Mouse (Mus musculus): ENCODE measurements around the gene Pdzd8. TPM values are rescaled to one million over a fixed set of nuclear protein-coding genes. Genes with fewer than 3 reads are reported as not detected.

The Pdzd8 gene
- total RNA-seq, 2 experiments from 2014 or later, result 48.7 to 49.7 TPM

DNA sequence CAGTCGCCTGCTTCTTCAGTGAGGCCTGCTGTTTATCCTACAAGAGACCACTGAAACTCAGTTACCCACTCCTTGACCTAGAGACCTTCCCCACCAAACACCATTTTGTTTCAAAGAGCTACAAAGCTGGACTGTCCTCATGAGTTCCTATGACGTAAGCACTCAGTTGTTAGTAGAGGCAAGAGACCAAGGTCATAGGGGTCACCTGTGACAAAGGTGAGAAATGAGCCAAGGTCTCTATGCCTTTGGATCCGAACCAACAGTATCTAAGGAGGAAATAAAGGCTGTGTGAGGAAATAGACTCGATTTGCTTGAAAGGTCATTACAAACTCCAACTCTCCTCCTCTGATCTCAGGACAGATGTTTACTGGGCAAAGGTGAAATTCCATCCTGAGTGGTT lies 25.4 kb upstream of the Pdzd8 start:
- no peak overlapping the region for H3K27ac ChIP-seq
- DNase-seq (ENCODE audit: low spot score in 2 of 2), result no peak
- no peak overlapping the region for H3K4me3 ChIP-seq
- no peak for TF ChIP-seq CTCF (conservative IDR thresholded peaks at IDR 0.05)

GRCm38 (mm10) chr19:59367892-59368291 lies 22.3 kb upstream of the Pdzd8 start:
- DNase-seq (ENCODE audit: low spot score in 2 of 2), result no peak
- no peak for TF ChIP-seq CTCF (conservative IDR thresholded peaks at IDR 0.05)
- H3K4me3 ChIP-seq, result no peak overlapping the region

DNA sequence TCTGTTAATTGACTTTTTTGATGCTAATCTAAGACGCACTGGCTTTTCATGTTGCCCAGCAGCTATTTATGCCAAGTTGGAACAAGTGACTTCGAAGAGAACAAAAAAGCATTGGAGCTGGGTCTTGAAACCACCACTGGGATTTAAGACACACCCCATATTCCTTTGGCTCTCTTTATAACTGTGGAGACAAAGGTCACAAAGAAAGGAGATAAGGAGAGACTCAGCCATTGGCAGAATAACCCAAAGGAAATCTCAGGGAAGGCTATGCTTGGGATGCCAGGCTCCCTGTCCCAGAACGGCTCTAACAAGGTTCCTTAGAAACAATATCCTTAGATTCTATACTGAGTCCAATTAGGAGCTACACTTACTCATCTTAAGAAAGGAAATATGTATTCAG lies 21.1 kb upstream of the Pdzd8 start:
- no peak overlapping the region for H3K27ac ChIP-seq
- no peak for TF ChIP-seq CTCF (conservative IDR thresholded peaks at IDR 0.05)
- no peak overlapping the region for H3K4me3 ChIP-seq
- no peak for DNase-seq (ENCODE audit: low spot score in 2 of 2)

More at GRCm38 (mm10) chr19:59367892-59368291, 22.3 kb upstream of the Pdzd8 start:
- H3K27ac ChIP-seq, result no peak overlapping the region

- DNase-seq (ENCODE audit: low spot score in 2 of 2), result no peak
- no peak for TF ChIP-seq CTCF (conservative IDR thresholded peaks at IDR 0.05)
- Histone ChIP-seq H3K27ac (no peak overlapping the region), H3K4me3 (no peak overlapping the region)
These were observed 18.1 kb upstream of the Pdzd8 start for GRCm38 (mm10) chr19:59363666-59364065.

- H3K27ac ChIP-seq, result no peak overlapping the region
- TF ChIP-seq CTCF (conservative IDR thresholded peaks at IDR 0.05), result no peak
- DNase-seq (ENCODE audit: low spot score in 2 of 2), result no peak
- no peak overlapping the region for H3K4me3 ChIP-seq
These were observed 17.1 kb upstream of the Pdzd8 start for GRCm38 (mm10) chr19:59362646-59363045.

GRCm38 (mm10) chr19:59360486-59360896 lies 14.9 kb upstream of the Pdzd8 start:
- no peak for TF ChIP-seq CTCF (conservative IDR thresholded peaks at IDR 0.05)

GRCm38 (mm10) chr19:59359202-59359601 lies 13.6 kb upstream of the Pdzd8 start:
- DNase-seq (ENCODE audit: low spot score in 2 of 2), result no peak
- no peak overlapping the region for H3K4me3 ChIP-seq
- H3K27ac ChIP-seq, result no peak overlapping the region
- no peak for TF ChIP-seq CTCF (conservative IDR thresholded peaks at IDR 0.05)

More at GRCm38 (mm10) chr19:59360486-59360896, 14.9 kb upstream of the Pdzd8 start:
- Histone ChIP-seq H3K4me3 (no peak overlapping the region), H3K27ac (no peak overlapping the region)
- DNase-seq (ENCODE audit: low spot score in 2 of 2), result no peak

- DNase-seq (ENCODE audit: low spot score in 2 of 2), result no peak
- TF ChIP-seq CTCF (conservative IDR thresholded peaks at IDR 0.05), result no peak
- no peak overlapping the region for H3K27ac ChIP-seq
- no peak overlapping the region for H3K4me3 ChIP-seq
These were observed 12.3 kb upstream of the Pdzd8 start for GRCm38 (mm10) chr19:59357878-59358277.

DNA sequence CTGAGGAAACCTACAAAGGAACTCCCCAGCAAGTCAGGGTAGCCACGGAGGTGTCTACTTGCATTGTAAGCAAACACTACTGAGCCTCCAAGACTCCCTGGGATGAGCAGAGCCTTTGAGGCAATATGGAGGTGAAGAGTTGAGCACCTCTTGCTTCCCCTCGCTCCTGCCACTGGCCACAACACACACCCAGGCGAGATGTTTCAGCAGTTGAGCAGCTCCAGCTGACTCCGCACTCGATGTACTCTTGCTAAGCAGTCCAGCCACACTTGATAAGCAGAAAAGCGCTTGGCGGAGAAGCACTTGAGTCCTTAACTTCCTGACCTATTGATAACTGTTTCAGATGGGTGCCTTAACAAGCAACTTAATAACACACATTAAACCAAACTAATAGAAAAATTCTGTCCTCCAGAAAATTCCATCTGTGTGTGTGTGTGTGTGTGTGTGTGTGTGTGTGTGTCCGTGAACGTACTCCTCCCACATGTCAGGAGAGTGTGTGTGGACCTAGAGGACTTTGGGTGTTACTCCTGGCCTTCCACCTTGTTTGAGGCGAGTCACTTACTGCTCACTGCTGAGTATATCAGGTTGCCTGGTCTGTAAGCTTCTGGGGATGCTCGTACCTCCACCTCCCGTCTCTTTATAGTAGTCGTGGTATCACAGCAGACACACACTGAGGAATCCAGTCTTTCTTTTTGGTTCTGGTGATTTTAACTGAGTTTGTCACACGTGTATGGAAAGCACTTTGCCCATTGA lies 11.4 kb upstream of the Pdzd8 start:
- no peak for TF ChIP-seq CTCF (conservative IDR thresholded peaks at IDR 0.05)

GRCm38 (mm10) chr19:59356388-59356787 lies 10.8 kb upstream of the Pdzd8 start:
- no peak for TF ChIP-seq CTCF (conservative IDR thresholded peaks at IDR 0.05)
- Histone ChIP-seq H3K27ac (no peak overlapping the region), H3K4me3 (no peak overlapping the region)
- no peak for DNase-seq (ENCODE audit: low spot score in 2 of 2)

More for the DNA sequence above, 11.4 kb upstream of the Pdzd8 start:
- Histone ChIP-seq H3K27ac (no peak overlapping the region), H3K4me3 (no peak overlapping the region)
- DNase-seq (ENCODE audit: low spot score in 2 of 2), result no peak

- H3K4me3 ChIP-seq, result no peak overlapping the region
- no peak for TF ChIP-seq CTCF (conservative IDR thresholded peaks at IDR 0.05)
These were observed 9.3 kb upstream of the Pdzd8 start for GRCm38 (mm10) chr19:59354906-59355305.

DNA sequence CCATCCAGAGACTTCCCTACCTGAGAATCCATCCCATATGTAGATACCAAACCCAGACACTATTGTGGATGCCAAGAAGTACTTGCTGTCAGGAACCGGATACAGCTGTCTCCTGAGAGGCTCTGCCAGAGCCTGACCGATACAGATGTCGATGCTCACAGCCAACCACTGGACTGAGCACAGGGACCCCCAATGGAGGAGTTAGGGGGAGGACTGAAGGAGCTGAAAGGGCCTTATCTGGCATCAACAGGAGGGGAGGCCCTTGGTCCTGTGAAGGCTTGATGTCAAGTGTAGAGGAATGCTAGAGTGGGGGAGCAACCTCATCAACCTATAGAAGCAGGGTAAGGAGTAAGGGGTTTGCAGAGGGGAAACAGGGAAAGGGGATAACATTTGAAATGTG lies 7.2 kb upstream of the Pdzd8 start:
- no peak overlapping the region for H3K4me3 ChIP-seq
- no peak overlapping the region for H3K27ac ChIP-seq
- no peak for DNase-seq (ENCODE audit: low spot score in 2 of 2)
- TF ChIP-seq CTCF (conservative IDR thresholded peaks at IDR 0.05), result no peak

More at GRCm38 (mm10) chr19:59354906-59355305, 9.3 kb upstream of the Pdzd8 start:
- no peak for DNase-seq (ENCODE audit: low spot score in 2 of 2)
- no peak overlapping the region for H3K27ac ChIP-seq

DNA sequence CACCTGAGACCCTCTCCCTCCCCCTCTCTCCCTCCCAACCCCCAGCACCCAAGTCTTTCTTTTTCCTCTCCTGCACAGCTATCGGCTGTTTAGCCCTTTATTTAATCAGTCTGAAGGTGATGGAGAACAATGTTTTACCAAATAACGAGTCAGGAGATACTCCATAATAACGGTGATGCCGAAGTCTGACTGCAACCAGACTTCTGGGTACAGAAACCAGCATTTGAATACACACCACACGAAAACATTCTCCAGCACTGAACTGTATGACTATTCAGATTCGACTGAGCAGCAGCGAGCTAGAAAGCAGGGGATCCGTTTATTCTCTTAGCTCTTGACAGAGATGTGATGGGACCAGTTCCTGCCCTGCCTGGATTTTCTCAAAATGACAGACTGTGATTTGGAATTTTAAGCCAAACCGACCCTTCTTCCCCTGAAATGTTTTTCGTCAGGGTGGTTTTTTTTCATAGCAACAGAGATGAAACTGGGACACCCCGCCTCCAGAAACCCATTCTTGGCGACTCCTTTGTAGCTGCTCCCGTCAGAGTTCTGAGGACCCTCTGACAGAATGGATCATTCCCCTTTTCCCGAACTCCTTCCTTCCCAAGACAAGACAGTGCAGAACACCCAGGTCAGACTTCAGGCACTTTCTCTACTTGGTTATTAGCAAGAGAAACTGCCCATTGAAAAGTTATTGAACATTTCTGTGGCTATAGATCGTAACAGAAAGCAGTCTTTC lies 5.7 kb upstream of the Pdzd8 start:
- TF ChIP-seq CTCF (conservative IDR thresholded peaks at IDR 0.05), result no peak
- no peak for DNase-seq (ENCODE audit: low spot score in 2 of 2)

More for the DNA sequence above, 5.7 kb upstream of the Pdzd8 start:
- Histone ChIP-seq H3K4me3 (no peak overlapping the region), H3K27ac (no peak overlapping the region)

All from layer of hippocampus, adult 2 months (tissue).